Mouse (Mus musculus): ENCODE results near the gene Lyzl6.
A peak's percentile ranks its signal among the peaks of the same experiment; 100 is the strongest.

Lyzl6 gene

DNA sequence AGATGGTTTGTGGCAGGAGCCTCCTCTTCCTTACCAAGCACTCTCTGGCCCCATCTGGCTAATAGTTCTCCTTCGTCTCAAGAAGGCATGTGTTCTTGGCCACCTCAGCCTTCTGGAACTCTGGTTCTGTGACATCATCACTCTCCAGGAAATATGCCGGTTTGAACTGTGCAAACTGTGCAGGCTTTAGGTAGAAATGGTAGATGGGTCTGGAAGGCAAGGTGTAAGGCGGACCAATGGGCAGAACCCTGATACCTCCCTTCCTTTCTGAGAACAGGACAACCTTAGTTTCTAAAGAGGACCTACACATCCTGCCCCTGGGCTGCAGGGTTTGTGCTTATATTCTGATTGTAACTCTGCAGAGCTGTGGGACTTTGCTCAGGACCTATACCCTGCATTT, at the start of gene Lyzl6:
TSS of gene Lyzl6 (minus strand) at position 101 of the 400 bp plus-strand sequence.
- DNase-seq (ENCODE audit: low spot score in 2 of 2) = no peak

DNA sequence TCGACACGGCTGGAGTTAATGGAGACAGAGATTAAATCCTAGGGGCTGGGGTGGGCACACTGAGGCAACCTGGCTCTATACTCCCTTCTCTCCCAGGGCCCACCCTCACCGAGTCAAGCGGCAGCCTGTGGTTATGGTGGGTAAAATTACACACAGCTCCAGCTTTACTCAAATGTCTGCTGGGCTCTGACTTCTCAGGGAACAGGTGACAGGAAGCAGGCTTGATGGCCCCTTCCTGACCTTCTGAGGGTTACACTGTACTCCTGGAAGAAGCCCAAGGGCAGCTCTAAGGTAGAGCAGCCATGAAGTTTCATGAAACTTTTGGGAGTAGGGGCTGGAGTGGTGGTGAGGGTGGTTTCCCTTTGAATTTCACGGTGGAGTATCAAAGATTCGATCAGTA, 48.0 kb upstream of the Lyzl6 start:
- no peak for DNase-seq (ENCODE audit: low spot score in 2 of 2)

DNA sequence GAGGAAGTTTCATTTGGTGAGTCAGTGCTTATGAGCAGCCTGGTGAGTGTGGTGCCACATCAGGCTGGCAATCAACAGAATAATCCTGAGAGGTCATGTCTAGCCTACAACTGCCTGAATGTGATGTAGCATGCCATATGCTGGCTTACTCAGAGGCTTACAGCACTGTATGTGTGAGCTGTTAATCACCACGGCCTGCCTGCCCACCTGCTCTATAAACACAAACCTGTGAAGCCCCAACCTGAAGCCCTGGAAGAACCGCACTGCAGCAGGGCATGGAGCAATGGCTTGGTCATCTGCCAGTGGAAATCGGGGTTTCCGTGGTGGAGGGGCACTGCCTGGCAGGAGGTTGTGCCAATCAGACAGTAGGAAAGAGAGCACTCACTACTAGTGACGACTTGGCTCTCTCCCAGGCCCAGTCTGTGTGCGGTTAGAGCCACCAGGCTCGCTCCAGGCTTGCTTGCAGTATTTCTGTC, 46.6 kb upstream of the Lyzl6 start:
- no peak for DNase-seq (ENCODE audit: low spot score in 2 of 2)

DNA sequence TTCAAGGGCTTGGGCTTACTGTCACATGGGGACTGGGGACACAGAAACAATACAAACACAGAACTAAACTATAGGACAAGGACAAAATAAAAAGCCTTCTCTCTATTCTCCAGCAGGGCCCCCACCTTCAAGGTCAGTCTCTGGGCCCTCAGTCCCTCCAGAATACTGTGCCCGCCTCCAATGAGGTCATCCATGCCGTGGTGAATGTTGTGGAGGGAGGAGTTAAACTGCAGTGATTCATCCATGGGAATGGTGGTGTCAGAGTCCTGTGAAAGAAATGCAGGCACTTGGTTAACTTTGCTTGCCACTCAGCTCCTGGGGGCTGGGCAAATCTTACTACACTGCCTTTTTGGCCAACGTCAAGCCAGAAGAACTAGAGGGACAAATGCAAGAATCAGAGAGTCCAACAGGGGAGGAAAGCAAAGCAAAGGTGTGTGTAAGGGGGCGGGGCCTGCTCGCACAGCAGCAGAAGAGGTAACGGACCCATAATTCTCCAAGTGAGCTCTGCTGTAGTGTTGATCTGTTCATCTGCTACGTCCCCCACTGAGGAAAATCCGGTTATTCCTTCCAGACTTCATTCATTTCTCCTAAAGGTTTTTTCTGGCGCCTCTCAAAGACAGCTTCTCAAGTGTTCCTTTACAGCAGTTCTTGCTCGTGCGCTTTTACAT, 45.1 kb upstream of the Lyzl6 start:
- no peak for DNase-seq (ENCODE audit: low spot score in 2 of 2)

DNA sequence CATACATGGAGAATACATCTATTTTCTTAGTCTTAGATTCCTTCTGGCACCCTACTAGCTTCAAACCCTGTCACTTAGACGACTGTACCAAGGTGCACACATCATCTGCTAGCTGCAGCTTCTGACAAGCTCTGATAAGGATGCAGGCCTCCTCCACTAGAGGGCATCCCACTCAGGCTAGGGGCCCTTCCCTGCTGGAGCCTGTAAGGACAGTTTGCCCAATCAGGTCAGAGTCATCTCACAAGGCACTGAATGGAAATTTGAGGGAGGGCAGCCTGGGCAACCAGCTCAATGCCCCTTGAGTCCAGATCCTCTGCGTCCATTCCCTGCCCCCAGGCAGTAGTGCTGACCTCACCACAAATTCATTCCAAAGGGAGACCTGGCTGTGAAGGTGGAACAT, 38.4 kb upstream of the Lyzl6 start:
- peak; percentile 12 to 53 for DNase-seq (ENCODE audit: low spot score in 2 of 2)

DNA sequence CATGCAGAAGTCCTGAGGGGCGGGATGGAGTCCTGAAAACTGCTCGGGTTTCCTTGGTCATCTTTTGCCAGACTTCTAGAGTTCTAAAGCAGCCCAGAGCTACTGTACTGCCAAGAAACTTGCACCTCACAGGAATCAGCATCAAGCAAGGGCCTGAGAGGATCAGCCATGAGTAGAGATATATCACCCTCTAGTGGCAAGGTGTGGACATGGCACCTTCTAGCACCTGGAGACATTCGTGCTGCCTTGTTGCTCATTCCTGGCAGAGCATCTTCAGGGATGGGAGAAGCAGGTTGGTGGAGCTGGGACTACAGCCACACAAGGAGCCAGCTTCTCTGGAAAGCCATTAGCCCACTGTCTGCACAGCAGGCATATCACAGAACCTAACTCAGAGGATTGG, 36.9 kb upstream of the Lyzl6 start:
- DNase-seq (ENCODE audit: low spot score in 2 of 2) = peak; percentile 27 to 61

DNA sequence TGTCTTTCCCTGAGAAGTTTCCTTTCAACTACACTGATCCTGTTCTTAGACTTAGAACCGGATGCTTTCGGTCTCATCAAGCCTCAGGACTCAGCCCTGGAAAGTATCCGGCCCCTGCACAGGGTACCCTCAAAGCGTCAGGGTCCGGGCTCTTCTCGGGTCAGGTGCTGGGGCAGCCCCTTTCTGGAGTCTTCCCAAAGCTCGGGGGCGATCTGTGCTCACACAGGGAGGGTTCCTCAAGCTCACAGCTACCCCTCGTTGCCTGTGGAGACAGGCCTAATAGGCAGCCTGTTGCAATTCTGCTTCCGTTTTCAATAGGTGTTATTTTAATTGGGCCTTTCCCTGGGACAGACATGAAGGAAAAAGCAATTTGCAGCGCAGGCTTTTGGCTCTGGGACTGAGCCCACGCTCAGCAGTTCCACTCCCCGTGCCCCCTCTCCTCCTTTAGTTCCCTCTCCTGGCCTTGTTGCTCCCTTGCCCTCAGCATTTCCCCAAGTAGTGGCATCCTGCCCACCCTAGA, 28.3 kb upstream of the Lyzl6 start:
- DNase-seq (ENCODE audit: low spot score in 2 of 2) = no peak

DNA sequence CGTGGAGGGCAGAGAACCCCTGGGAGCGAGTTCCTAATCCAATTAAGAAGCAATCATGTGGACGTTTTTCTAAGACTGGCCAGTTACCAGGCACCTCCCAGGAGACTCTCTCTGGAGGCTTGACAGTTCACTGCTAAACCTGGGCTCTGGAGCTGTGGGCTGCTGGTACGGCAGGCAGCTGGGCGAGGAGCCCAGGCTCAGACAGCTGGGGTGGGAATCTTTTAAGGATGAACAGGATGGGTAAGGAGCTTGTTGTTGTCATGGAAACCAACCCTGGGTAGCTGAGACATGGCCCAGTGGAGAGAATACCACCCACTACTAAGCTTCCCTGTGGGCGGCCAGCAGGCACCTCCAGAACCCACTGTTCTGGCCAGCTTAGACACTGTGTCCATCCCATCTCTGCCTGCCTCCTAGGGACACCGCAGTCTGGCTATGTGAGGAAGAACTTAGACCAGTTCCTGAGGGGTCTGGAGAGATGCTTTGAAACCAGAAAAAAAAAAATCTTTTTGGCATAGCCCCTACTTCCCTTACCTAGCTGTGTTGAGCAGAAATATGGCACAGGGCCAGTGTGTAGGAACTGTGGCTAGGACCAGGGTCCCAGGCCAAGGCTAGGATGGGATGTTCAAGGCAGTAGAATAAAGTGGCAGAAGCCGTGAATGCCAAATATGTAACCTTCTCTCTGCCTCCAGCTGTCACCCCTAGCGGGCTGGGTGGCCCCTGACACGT, 27.7 kb upstream of the Lyzl6 start:
- no peak for DNase-seq (ENCODE audit: low spot score in 2 of 2)

DNA sequence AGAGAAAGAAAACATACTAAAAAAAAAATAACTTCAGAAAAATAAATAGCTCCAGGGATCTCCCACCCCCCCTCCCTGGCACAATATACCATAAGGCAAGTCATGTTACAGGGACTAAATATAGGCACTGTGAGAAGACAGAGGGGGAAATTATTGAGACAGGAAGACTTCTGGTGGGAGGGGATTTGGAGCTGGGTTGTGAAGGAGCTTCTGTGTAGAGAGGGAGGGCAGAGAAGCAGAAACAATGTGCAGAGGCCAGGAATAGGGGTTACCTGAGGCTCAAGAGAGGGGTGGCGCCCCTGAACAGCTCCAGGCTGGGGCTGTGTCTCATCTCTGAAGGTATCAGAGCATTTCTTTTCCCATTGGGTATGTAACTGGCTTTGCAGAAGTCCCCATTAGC, 27.0 kb upstream of the Lyzl6 start:
- DNase-seq (ENCODE audit: low spot score in 2 of 2) = no peak

DNA sequence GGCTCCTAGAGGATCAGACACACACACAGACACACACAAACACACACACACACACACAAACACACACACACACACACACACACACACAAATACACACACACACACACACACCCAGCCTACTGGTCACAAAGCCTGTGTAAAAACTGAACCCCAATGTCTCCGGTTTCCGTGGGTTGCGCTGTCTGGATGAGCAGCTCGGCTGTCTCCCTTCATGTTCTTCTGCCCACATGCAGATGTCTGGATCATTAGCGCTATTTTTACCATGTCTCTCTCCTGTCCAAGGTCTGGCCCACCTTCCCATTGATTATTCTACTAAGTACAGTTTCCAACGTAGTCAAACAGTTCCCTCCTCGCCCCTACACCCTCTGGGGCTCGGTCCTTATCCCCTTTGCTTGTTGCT, 24.4 kb upstream of the Lyzl6 start:
- DNase-seq (ENCODE audit: low spot score in 2 of 2) = no peak

DNA sequence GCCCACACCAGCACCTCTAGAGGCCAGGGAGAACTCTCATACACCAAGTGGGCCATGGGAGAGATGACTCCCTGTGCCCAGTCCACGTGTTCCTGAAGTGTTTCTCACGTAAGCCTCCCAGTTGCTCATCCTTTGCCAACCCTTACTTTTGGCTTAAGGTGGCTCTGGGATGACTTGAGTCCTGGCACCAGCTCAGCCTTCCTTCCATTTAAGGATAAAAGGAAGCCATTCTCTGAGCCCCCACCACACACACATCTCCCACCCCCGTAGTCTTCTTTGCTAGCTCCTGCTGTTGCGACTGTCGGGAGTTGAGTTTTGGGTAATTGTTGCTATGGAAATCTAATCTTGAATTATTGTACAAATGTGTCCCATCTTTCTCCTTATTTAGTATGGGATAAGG, 23.9 kb upstream of the Lyzl6 start:
- no peak for DNase-seq (ENCODE audit: low spot score in 2 of 2)

DNA sequence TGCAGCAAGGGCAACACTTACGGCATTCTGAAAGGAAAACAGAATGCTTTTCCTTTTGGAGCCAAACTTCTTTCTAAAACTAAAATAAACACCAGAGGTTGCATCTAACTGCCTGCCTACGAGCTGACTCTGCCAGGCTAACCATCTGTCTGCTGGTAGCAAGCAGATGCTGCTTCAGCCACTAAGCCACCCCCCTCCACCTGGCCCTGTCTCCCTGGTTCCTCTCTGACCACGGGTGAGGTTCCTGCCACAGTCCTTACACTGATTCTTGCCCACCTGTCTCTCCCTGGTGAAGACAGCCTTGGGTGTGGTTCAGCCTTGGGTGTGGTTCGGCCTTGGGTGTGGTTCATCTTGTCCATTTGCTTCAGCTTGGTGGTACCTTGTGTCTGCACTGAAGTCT, 23.2 kb upstream of the Lyzl6 start:
- no peak for DNase-seq (ENCODE audit: low spot score in 2 of 2)

DNA sequence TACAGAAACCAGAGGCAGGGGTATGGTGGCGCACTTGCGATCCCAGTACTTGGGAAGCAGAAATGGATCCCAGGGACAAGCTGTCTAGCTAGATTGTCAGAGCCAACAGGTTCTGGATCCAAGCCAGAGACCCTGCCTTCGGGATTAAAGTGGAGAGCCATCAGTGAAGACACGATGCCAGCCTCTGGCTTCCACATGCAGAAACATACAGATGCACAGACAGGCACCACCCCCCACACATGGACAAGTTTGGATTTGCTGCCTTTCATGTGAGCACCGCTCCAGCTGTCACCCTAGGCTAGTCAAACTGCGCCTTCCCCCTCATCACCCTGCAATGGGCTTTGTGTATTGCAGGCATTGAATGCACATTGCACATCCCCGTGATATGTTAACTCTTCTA, 19.5 kb upstream of the Lyzl6 start:
- no peak for DNase-seq (ENCODE audit: low spot score in 2 of 2)

DNA sequence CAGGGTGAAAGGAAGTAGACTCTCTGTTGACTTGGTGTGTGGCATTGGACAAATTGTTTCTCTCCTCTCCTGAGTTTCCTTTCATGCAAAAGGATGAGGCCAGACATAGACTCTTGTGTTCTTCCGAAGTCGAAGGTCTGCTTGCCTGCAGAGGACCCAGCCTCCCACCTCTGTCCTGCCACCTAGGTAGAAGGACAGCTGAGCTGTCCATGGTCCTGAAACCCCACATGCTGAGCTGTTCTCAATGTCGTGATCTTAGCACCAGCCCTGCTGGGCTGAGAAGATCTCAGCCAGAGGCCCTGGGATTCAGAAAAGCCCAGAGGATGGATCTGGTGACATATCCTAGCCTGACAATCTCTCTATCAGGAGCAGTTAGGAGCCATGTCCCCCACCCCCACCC, 17.8 kb upstream of the Lyzl6 start:
- peak in 1 of 2 experiments; percentile 52 for DNase-seq (ENCODE audit: low spot score in 2 of 2)

DNA sequence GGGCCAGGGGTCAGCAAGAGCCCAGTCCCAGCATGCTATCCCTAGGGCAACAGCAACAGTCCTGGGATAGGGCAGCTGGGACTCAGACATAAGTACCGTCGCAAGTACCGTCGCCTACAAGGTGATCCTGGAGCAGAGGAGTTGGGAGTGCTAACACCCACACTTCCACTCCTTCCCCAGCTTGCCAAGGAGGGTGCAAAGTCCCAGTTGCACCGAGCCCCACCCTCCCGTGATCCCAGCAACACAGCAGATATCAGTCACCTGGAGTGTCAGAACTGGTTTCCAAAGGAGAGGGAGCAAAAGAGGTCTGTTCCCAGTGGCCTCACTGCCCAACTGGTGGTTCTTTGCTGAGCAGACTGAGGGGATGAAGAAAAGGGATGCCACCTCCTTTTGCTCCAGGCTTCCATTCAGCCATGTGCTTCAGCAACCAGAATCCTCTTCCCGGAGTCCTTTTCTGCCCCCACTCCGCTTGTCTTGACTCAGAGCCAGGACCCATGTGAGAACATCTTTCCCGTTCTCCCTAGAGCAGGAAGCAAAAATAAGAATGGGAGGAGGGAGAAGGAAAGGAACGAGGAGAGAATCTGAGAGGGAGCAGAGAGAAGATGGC, 14.8 kb upstream of the Lyzl6 start:
- no peak for DNase-seq (ENCODE audit: low spot score in 2 of 2)

DNA sequence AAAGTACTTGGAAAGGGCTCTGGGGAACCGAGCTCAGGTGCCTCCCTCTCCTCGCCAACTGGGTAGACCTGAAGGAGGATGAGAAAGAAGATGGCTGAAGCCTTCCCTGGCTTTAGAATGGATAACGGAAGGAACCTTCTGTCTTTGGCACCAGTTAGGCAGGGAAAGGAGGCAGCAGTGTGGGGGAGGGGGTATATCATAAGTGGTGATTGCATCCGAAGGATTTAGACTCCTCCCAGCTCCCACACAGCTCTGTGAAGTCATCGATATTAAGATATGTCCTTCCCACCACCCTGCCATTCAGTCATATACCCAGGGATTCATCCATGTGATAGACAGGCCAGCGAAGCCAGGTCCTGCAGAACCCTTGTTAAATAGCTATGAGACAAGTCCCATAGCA, 12.7 kb upstream of the Lyzl6 start:
- no peak for DNase-seq (ENCODE audit: low spot score in 2 of 2)

DNA sequence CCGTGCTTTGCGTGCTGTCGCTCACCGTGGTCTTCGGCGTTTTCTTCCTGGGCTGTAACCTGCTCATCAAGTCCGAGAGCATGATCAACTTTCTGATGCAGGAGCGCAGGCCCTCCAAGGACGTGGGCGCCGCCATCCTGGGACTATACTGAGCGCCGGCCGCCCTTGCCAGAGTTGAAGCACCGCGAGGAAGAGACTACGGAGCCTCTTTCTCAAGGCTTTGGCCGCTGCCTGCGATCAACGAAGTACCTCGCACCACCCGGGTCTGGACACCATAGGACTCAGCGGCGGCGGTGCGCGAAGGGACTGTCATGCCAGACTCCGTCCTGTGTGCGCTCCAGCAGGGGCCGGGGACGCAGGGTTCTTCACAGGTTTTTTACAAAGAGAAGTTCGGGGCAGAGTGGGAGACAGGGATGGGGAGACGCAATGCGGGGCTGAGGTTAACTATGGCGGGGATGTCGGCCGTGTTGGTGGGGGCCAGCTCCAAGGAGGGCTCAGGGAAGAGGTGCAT, 11.3 kb upstream of the Lyzl6 start:
- DNase-seq (ENCODE audit: low spot score in 2 of 2) = no peak

DNA sequence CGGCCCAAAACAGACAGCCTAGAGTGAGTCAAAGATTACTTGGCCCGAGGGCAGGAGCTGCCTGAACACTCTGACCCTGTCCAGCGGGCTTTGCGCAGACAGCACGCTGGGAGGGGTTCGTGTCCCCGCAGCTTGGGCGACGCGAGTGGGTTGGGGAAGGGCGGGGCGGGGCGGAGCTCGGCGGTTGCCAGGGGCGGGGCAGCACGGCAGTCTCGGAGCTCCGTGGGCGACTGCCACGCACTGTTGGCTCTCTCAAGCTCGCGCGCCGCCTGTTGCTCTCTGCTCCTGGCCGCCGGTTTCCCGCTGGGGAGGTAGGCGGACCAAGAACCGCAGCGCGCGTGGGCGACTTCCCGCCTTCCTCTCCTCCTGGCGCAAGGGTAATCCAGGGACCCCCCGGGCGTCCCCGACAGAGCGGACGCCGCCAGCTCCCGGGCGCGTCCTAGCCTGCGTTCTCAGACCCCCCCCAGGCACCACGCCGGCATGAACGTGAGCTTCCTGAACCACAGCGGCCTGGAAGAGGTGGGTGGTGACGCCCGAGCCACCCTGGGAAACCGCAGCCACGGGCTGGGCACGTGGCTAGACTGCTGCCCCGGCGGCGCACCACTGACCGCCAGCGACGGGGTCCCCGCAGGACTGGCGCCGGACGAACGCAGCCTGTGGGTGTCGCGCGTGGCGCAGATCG, 10.8 kb upstream of the Lyzl6 start, which contains the start of gene Rprml:
TSS of gene Rprml (plus strand) at position 270 of the 682 bp plus-strand sequence.
- DNase-seq (ENCODE audit: low spot score in 2 of 2) = no peak

DNA sequence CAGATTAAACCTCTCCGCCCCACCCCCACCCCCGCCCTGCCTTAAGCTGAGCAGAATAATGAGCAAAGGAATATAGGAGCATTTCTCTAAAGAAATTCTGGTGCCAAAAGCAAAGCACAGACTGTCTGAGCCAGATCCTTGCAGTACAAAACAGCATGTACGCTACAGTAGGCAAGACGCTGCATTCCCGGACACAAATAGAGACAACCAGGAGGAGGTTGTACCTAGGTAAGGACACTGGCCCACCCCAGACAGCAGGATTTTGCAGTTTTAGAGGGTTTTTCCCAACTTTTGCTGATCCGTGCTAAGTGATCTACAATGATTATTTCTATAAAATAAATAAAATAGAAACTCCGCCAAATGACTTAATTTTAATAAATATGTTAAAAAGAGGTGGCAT, 10.0 kb upstream of the Lyzl6 start:
- DNase-seq (ENCODE audit: low spot score in 2 of 2) = no peak

DNA sequence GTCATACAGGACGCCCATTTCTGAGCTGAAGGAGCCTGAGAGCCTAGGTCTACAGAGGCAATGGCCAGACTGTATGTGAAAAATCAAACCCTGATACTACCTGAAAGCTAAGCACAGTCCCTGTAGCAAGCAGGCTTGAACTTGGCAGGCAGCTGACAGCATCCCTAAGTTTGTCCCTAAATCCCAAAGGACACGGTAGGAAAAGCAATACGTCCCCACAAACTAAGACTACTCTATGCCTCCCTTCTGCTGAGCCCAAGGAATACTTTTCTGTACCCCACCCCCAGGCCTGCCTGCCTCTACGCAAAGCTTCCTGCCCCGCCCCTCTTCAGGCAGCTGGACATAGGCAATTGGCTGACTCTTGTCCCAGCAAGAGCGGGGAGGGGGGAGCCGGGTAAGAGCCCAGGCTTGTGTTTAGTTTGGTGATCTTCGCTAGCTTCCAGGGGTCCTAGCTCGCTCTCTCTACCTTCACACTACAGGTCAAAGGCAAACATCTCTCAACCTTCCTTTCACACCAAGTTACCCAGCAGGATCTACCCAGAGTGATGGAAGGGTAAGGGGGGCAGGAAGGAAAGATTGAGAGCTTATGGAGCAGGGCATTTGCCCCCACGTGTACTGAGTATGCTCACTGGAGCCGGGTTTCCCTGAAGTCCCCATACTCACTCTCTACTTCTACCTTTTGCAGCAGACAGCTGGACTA, 9.4 kb upstream of the Lyzl6 start:
- no peak for DNase-seq (ENCODE audit: low spot score in 2 of 2)

DNA sequence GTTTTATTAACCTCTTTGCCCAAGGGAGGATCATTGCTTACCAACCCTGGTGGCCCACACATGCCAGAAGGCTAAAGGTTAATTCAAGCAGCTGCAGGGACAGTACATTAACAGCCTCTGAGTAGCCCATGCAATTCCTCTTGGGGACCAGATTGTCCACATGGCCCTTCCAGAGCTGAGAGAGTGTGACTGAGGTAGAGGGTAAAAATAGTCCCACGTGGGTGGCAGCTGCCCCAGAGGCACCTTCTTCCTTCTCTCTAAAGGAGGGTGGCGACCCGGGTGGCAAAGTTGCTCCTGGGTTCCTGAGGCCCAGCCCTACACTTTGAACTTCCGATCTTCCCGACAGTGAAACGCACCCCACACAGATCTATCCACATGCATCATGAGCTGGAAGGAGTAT, 7.6 kb upstream of the Lyzl6 start:
- DNase-seq (ENCODE audit: low spot score in 2 of 2) = peak in 1 of 2 experiments; percentile 5
